ENCODE assay signal across 9 mouse cellular contexts in the genomic region with DNA sequence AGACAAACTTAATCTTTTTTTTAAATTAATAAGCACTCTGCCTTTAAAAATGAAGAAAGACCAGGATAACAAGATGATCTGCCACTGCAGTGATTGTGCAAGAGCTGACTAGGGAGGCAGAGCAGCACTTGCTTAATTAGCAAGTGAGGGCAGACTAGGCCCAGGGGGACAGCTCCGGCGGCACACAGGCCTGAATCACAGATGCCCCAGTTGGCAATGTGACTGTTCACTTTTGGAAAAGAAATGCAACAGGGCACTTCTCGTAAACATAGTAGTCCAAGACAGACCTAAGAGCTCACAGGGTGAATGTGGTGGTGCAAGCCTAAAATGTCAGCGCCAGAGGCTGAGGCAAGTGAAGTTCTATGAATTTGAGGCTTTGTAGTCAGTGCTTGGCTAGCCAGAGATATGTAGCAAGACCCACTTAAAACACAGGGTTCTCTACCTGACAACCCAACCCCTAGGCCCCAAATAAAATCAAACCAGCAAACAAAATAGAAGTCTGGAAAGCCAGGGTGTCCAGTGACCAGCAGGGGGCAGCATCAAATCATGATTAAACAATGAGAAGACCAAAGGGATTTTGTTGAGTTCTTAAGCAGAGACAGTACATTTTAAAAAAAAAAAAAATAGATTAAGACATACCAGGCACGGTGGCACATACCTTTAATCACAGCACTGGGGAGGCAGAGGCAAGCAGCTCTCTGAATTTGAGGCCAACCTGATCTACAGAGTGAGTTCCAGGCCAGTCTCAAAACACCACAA. TPM values are rescaled to one million over a fixed set of nuclear protein-coding genes. Genes with fewer than 3 reads are reported as not detected.
A peak's percentile ranks its signal among the peaks of the same experiment; 100 is the strongest.
DNase-seq lines count a peak whose midpoint lies in the region; ATAC-seq lines count a peak whose summit lies in the region.
"Had no signal": no experiment of that assay in that cellular context is flagged by ENCODE, and none has a peak within 500 bp of the region (broad histone marks: within the 10 kb centered on the region; RNA-seq: fewer than 3 reads in every experiment).

No protein-coding gene starts in this region.

- peaks cover 15% of the 10 kb centered on the region for H3K36me3 ChIP-seq in midbrain, embryonic 11.5 days (ENCODE audit: control insufficient read depth, insufficient read depth, low read length)
- H3K36me3 ChIP-seq in midbrain, embryonic 15.5 days (replicated peaks) = peaks cover 28% of the 10 kb centered on the region
- H3K36me3 ChIP-seq in embryonic facial prominence, embryonic 14.5 days (ENCODE audit: control insufficient read depth, insufficient read depth, low read length) = peaks cover 32% of the 10 kb centered on the region; the same call in 1 of the 2 replicates

- WGBS in midbrain, embryonic 11.5 days = 71% methylated on average over 5 of the region's 5 CpGs
- whole genome bisulfite sequencing in midbrain, embryonic 15.5 days = 54% methylated on average over 5 of the region's 5 CpGs
- WGBS in embryonic facial prominence, embryonic 14.5 days = 55% methylated on average over 5 of the region's 5 CpGs

- H3K27ac ChIP-seq in midbrain, embryonic 11.5 days (ENCODE audit: low read depth, low read length) = no peak overlapping the region
- H3K27ac ChIP-seq in midbrain, embryonic 15.5 days = no peak overlapping the region
- H3K27ac ChIP-seq in embryonic facial prominence, embryonic 14.5 days (replicated peaks; ENCODE audit: low read depth, low read length) = no peak overlapping the region
- H3K27ac ChIP-seq: hindbrain, embryonic 15.5 days had no signal

- peaks cover 14% of the 10 kb centered on the region for H3K4me1 ChIP-seq in midbrain, embryonic 11.5 days (ENCODE audit: control insufficient read depth, insufficient read depth, low read length)
- H3K4me1 ChIP-seq in midbrain, embryonic 15.5 days = peaks cover 21% of the 10 kb centered on the region
- H3K4me1 ChIP-seq in embryonic facial prominence, embryonic 14.5 days (ENCODE audit: control insufficient read depth, insufficient read depth, low read length) = peaks cover 9% of the 10 kb centered on the region

- no peak overlapping the region for H3K4me3 ChIP-seq in midbrain, embryonic 11.5 days (ENCODE audit: low read depth, low read length)
- H3K4me3 ChIP-seq in midbrain, embryonic 15.5 days = no peak overlapping the region
- H3K4me3 ChIP-seq in embryonic facial prominence, embryonic 14.5 days (ENCODE audit: low read depth, low read length) = no peak overlapping the region
- H3K4me3 ChIP-seq: hindbrain, embryonic 15.5 days had no signal

- no peak overlapping the region for H3K9ac ChIP-seq in midbrain, embryonic 11.5 days (ENCODE audit: low read length)
- no peak overlapping the region for H3K9ac ChIP-seq in midbrain, embryonic 15.5 days
- no peak overlapping the region for H3K9ac ChIP-seq in embryonic facial prominence, embryonic 14.5 days (ENCODE audit: low read depth, low read length)
- H3K9ac ChIP-seq: hindbrain, embryonic 15.5 days had no signal

- no peaks in the 10 kb centered on the region for H3K9me3 ChIP-seq in midbrain, embryonic 11.5 days (ENCODE audit: control insufficient read depth, low read length)
- no peaks in the 10 kb centered on the region for H3K9me3 ChIP-seq in midbrain, embryonic 15.5 days
- H3K9me3 ChIP-seq in embryonic facial prominence, embryonic 14.5 days (ENCODE audit: control insufficient read depth, low read length) = no peaks in the 10 kb centered on the region
- H3K9me3 ChIP-seq: hindbrain, embryonic 15.5 days had no signal

- H3K27me3 ChIP-seq in midbrain, embryonic 11.5 days (ENCODE audit: control insufficient read depth, insufficient read depth, low read length) = no peaks in the 10 kb centered on the region
- H3K27me3 ChIP-seq in midbrain, embryonic 15.5 days (replicated peaks) = no peaks in the 10 kb centered on the region
- no peaks in the 10 kb centered on the region for H3K27me3 ChIP-seq in embryonic facial prominence, embryonic 14.5 days (replicated peaks; ENCODE audit: control insufficient read depth, insufficient read depth, low read length)
- H3K27me3 ChIP-seq: hindbrain, embryonic 15.5 days had no signal

- peak; percentile 92 for DNase-seq in midbrain, embryonic 11.5 days (ENCODE audit: low spot score, missing footprints)
- peak; percentile 78 to 89 for DNase-seq in adrenal gland, postnatal 36 days
- peak; percentile 83 for DNase-seq in embryonic facial prominence, embryonic 14.5 days (ENCODE audit: low spot score)
- peak; percentile 60 to 78 for DNase-seq in kidney, adult 8-10 months
- peak; percentile 72 to 82 for DNase-seq in lung, adult 18-20 months
- DNase-seq in right cerebral cortex, adult 2 months (ENCODE audit: low spot score in 2 of 2) = peak; percentile 85 to 88
- peak; percentile 60 for DNase-seq in yolk sac, embryonic 10.5 days (ENCODE audit: low spot score)

- ATAC-seq in midbrain, embryonic 11.5 days (ENCODE audit: low FRiP score) = no peak
- no peak for ATAC-seq in midbrain, embryonic 15.5 days (replicated peaks)
- ATAC-seq in embryonic facial prominence, embryonic 14.5 days (ENCODE audit: low read depth) = no peak; the same call in 1 of the 2 replicates

- H3K4me2 ChIP-seq in midbrain, embryonic 11.5 days = no peak overlapping the region
- H3K4me2 ChIP-seq in midbrain, embryonic 15.5 days = no peak overlapping the region
- no peak overlapping the region for H3K4me2 ChIP-seq in embryonic facial prominence, embryonic 14.5 days (ENCODE audit: low read depth, low read length)
- H3K4me2 ChIP-seq: hindbrain, embryonic 15.5 days had no signal

RNA-seq across cellular contexts. Expression of gene Gng3, which starts 5.6 kb away (rescaled TPM):
- 128 and 133 TPM in 2 replicates for polyA plus RNA-seq in midbrain, embryonic 11.5 days (2014; fragmentation: Nextera tagmentation; extraction: Ambion mirVana)
- polyA plus RNA-seq in midbrain, embryonic 15.5 days (2015; fragmentation: Nextera tagmentation; extraction: Ambion mirVana) = 479 and 483 TPM in 2 replicates
- total RNA-seq in adrenal gland, postnatal 36 days (2021) = 1 to 10 TPM; 5.2 to 5.4 TPM
- 22.2 and 24.6 TPM in 2 replicates for polyA plus RNA-seq in embryonic facial prominence, embryonic 14.5 days (2014; fragmentation: Nextera tagmentation; extraction: Ambion mirVana)

RNA-seq across cellular contexts. Expression of gene Lrrn4cl, which starts 6.0 kb away (rescaled TPM):
- polyA plus RNA-seq in midbrain, embryonic 11.5 days (2014; fragmentation: Nextera tagmentation; extraction: Ambion mirVana) = 0.18 and 0.30 TPM in 2 replicates
- polyA plus RNA-seq in midbrain, embryonic 15.5 days (2015; fragmentation: Nextera tagmentation; extraction: Ambion mirVana) = 1.1 and 1.4 TPM in 2 replicates
- 1 to 10 TPM; 4.2 to 4.5 TPM for total RNA-seq in adrenal gland, postnatal 36 days (2021)
- 1.6 and 2.4 TPM in 2 replicates for polyA plus RNA-seq in embryonic facial prominence, embryonic 14.5 days (2014; fragmentation: Nextera tagmentation; extraction: Ambion mirVana)

RNA-seq across cellular contexts. Expression of gene Bscl2, which starts 7.3 kb away (rescaled TPM):
- 50.6 and 52.7 TPM in 2 replicates for polyA plus RNA-seq in midbrain, embryonic 11.5 days (2014; fragmentation: Nextera tagmentation; extraction: Ambion mirVana)
- polyA plus RNA-seq in midbrain, embryonic 15.5 days (2015; fragmentation: Nextera tagmentation; extraction: Ambion mirVana) = 100 and 105 TPM in 2 replicates
- 100 to 1,000 TPM; 132 to 176 TPM for total RNA-seq in adrenal gland, postnatal 36 days (2021)
- 44.9 and 47.3 TPM in 2 replicates for polyA plus RNA-seq in embryonic facial prominence, embryonic 14.5 days (2014; fragmentation: Nextera tagmentation; extraction: Ambion mirVana)

RNA-seq across cellular contexts. Expression of gene AC129217.1, which starts 15.0 kb away (rescaled TPM):
- not detected in 2 replicates for polyA plus RNA-seq in midbrain, embryonic 11.5 days (2014; fragmentation: Nextera tagmentation; extraction: Ambion mirVana)
- not detected in 2 replicates for polyA plus RNA-seq in midbrain, embryonic 15.5 days (2015; fragmentation: Nextera tagmentation; extraction: Ambion mirVana)
- 1 to 10 TPM in 1 of 2 experiments, not detected in 1; 1.7 TPM for total RNA-seq in adrenal gland, postnatal 36 days (2021)
- polyA plus RNA-seq in embryonic facial prominence, embryonic 14.5 days (2014; fragmentation: Nextera tagmentation; extraction: Ambion mirVana) = not detected in 2 replicates
- polyA plus RNA-seq: hindbrain, embryonic 15.5 days had no signal

RNA-seq across cellular contexts. Expression of gene Hnrnpul2, which starts 24.7 kb away (rescaled TPM):
- polyA plus RNA-seq in midbrain, embryonic 11.5 days (2014; fragmentation: Nextera tagmentation; extraction: Ambion mirVana) = 6.1 and 6.2 TPM in 2 replicates
- polyA plus RNA-seq in midbrain, embryonic 15.5 days (2015; fragmentation: Nextera tagmentation; extraction: Ambion mirVana) = 6.6 and 6.7 TPM in 2 replicates
- total RNA-seq in adrenal gland, postnatal 36 days (2021) = 10 to 100 TPM; 61.8 to 67.6 TPM
- polyA plus RNA-seq in embryonic facial prominence, embryonic 14.5 days (2014; fragmentation: Nextera tagmentation; extraction: Ambion mirVana) = 7.8 and 9.2 TPM in 2 replicates
